Mouse (Mus musculus): Measurements from ENCODE around the gene Spns1. TPM values are rescaled to one million over a fixed set of nuclear protein-coding genes. Genes with fewer than 3 reads are reported as not detected.

Spns1 gene
- polyA plus RNA-seq, 1 experiment from 2014 or later = 69.3 TPM

GRCm38 (mm10) chr7:126373007-126373406 is 4.2 kb downstream of the Spns1 start:
- no peaks in the 10 kb centered on the region for H3K27me3 ChIP-seq
- no peak for TF ChIP-seq CTCF (IDR thresholded peaks at IDR 0.05)
- in situ Hi-C loops (cut with MboI; ENCODE audit: low pct_unique_long_range_greater_than_20kb) = no loop called here
- no peak for DNase-seq (ENCODE audit: low read depth, low spot score)
- no peak for ATAC-seq
- POLR2A ChIA-PET = no interaction called here
- CTCF ChIA-PET = no interaction called here

- ATAC-seq (no peak), DNase-seq (ENCODE audit: low read depth, low spot score) (no peak)
- ChIA-PET POLR2A (no interaction called here), CTCF (no interaction called here)
- TF ChIP-seq CTCF (IDR thresholded peaks at IDR 0.05) = no peak
- in situ Hi-C loops (cut with MboI; ENCODE audit: low pct_unique_long_range_greater_than_20kb) = no loop called here
- H3K27me3 ChIP-seq = no peaks in the 10 kb centered on the region
Observed at GRCm38 (mm10) chr7:126369393-126369792, 7.9 kb downstream of the Spns1 start, which contains the start of gene Lat. TSS of gene Lat (minus strand) at chr7:126369570.

GRCm38 (mm10) chr7:126368367-126368766 is 8.9 kb downstream of the Spns1 start:
- ChIA-PET POLR2A (interaction anchor here (0.6 kb wide), 1 partner anchor 15 kb away, joined by 4 read pairs; no protein-coding TSS in a partner anchor), CTCF (no interaction called here)
- TF ChIP-seq CTCF (IDR thresholded peaks at IDR 0.05) = no peak
- DNase-seq (ENCODE audit: low read depth, low spot score) (no peak), ATAC-seq (no peak)
- in situ Hi-C loops (cut with MboI; ENCODE audit: low pct_unique_long_range_greater_than_20kb) = no loop called here
- no peaks in the 10 kb centered on the region for H3K27me3 ChIP-seq

GRCm38 (mm10) chr7:126367636-126368035 is 9.6 kb downstream of the Spns1 start:
- ChIA-PET CTCF (no interaction called here), POLR2A (no interaction called here)
- no peak for ATAC-seq
- H3K27me3 ChIP-seq = no peaks in the 10 kb centered on the region
- TF ChIP-seq CTCF (IDR thresholded peaks at IDR 0.05) = no peak
- DNase-seq (ENCODE audit: low read depth, low spot score) = no peak
- in situ Hi-C loops (cut with MboI; ENCODE audit: low pct_unique_long_range_greater_than_20kb) = no loop called here

- CTCF ChIA-PET = no interaction called here
- H3K27me3 ChIP-seq = no peaks in the 10 kb centered on the region
- ATAC-seq = no peak
- TF ChIP-seq CTCF (IDR thresholded peaks at IDR 0.05) = no peak
- in situ Hi-C loops (cut with MboI; ENCODE audit: low pct_unique_long_range_greater_than_20kb) = no loop called here
- DNase-seq (ENCODE audit: low read depth, low spot score) = no peak
- POLR2A ChIA-PET = no interaction called here
Observed at GRCm38 (mm10) chr7:126363038-126363437, 14.2 kb downstream of the Spns1 start.

GRCm38 (mm10) chr7:126359049-126359448 is 18.2 kb downstream of the Spns1 start:
- no peak for TF ChIP-seq CTCF (IDR thresholded peaks at IDR 0.05)
- ATAC-seq = no peak
- no peak for DNase-seq (ENCODE audit: low read depth, low spot score)
- in situ Hi-C loops (cut with MboI; ENCODE audit: low pct_unique_long_range_greater_than_20kb) = no loop called here
- ChIA-PET POLR2A (no interaction called here), CTCF (interaction anchor here (1.0 to 1.4 kb wide), 3 partner anchors 9 to 33 kb away, joined by 3 to 5 read pairs (median 3); partner anchors contain the start of gene Spns1)
- no peaks in the 10 kb centered on the region for H3K27me3 ChIP-seq

- ATAC-seq (no peak), DNase-seq (ENCODE audit: low read depth, low spot score) (no peak)
- ChIA-PET POLR2A (no interaction called here), CTCF (interaction anchor here (1.6 kb wide), 1 partner anchor 19 kb away, joined by 3 read pairs; the partner anchor contains the start of gene Spns1)
- no peaks in the 10 kb centered on the region for H3K27me3 ChIP-seq
- no peak for TF ChIP-seq CTCF (IDR thresholded peaks at IDR 0.05)
- in situ Hi-C loops (cut with MboI; ENCODE audit: low pct_unique_long_range_greater_than_20kb) = no loop called here
Observed at GRCm38 (mm10) chr7:126358413-126358812, 18.8 kb downstream of the Spns1 start.

- no peak for DNase-seq (ENCODE audit: low read depth, low spot score)
- ChIA-PET CTCF (interaction anchor here (1.6 kb wide), 1 partner anchor 19 kb away, joined by 3 read pairs; the partner anchor contains the start of gene Spns1), POLR2A (no interaction called here)
- H3K27me3 ChIP-seq = no peaks in the 10 kb centered on the region
- in situ Hi-C loops (cut with MboI; ENCODE audit: low pct_unique_long_range_greater_than_20kb) = no loop called here
- ATAC-seq = no peak
- TF ChIP-seq CTCF (IDR thresholded peaks at IDR 0.05) = no peak
Observed at GRCm38 (mm10) chr7:126357838-126358237, 19.4 kb downstream of the Spns1 start.

- no peak for DNase-seq (ENCODE audit: low read depth, low spot score)
- TF ChIP-seq CTCF (IDR thresholded peaks at IDR 0.05) = no peak
- ChIA-PET CTCF (interaction anchor here (0.6 to 1.6 kb wide), 2 partner anchors 20 to 837 kb away, joined by 3 read pairs; partner anchors contain the start of gene Spns1), POLR2A (no interaction called here)
- no peaks in the 10 kb centered on the region for H3K27me3 ChIP-seq
- ATAC-seq = no peak
- in situ Hi-C loops (cut with MboI; ENCODE audit: low pct_unique_long_range_greater_than_20kb) = no loop called here
Observed at GRCm38 (mm10) chr7:126356793-126357591, 20.3 kb downstream of the Spns1 start.

GRCm38 (mm10) chr7:126355847-126356597 is 21.2 kb downstream of the Spns1 start:
- in situ Hi-C loops (cut with MboI; ENCODE audit: low pct_unique_long_range_greater_than_20kb) = no loop called here

More at GRCm38 (mm10) chr7:126355847-126356597, 21.2 kb downstream of the Spns1 start:
- TF ChIP-seq CTCF (IDR thresholded peaks at IDR 0.05) = no peak
- POLR2A ChIA-PET = no interaction called here
- DNase-seq (ENCODE audit: low read depth, low spot score) (no peak), ATAC-seq (no peak)
- H3K27me3 ChIP-seq = no peaks in the 10 kb centered on the region
- CTCF ChIA-PET = interaction anchor here (1.9 kb wide), 1 partner anchor 21 kb away, joined by 7 read pairs; the partner anchor contains the start of gene Spns1

Data from Patski (cell line).